Mouse (Mus musculus) brain, embryonic 14.5 days (tissue): ENCODE results near the gene Fktn.

Source experiments
- CTCF ChIP-seq: fragments of 200-500 bp; IDR thresholded peaks from 2 replicates; pipeline ENCODE4 v1.5.1; 2012; ENCODE audit warnings: inconsistent platforms, mild to moderate bottlenecking, moderate library complexity, borderline replicate concordance; ENCODE audit not compliant: insufficient read depth, insufficient read length; ENCODE audit errors: extremely low read depth
- POLR2A ChIP-seq: fragments of 200-500 bp; IDR thresholded peaks from 2 replicates; pipeline ENCODE4 v1.6.1; 2012; ENCODE audit warnings: mild to moderate bottlenecking, inconsistent platforms, borderline replicate concordance; ENCODE audit not compliant: poor library complexity, insufficient read depth, insufficient read length, severe bottlenecking; ENCODE audit errors: extremely low read depth

DNA sequence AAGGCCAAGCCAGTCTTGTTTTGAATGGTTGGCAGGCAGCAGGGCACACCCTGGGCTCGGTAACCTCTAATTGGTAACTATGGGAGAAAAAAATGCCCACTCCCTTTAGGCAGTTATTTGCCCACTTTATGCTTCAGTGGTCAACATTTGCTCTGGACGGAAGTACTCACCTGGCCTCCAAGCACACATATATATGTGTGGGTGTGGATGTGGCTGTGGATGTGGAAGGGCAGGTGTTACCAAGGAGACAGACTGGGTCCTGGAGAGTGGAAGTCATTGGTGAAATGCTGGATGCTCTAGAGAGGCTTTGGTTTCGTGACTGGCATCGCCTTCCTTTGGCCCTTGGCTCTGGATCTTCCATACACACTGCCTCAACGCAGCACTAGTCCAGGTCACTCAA is 58.2 kb downstream of the Fktn start:
- no peak for TF ChIP-seq CTCF
- no peak for TF ChIP-seq POLR2A
